Mouse (Mus musculus): ENCODE data around the gene Cptp.
A peak's percentile ranks its signal among the peaks of the same experiment; 100 is the strongest.

The Cptp gene

GRCm38 (mm10) chr4:155869317-155870033 is at the start of gene Cptp, which contains the start of gene Ints11:
Gene Cptp (minus strand): TSS chr4:155869440.
Gene Ints11 (plus strand): TSS chr4:155869546.
- peak; percentile 88 for DNase-seq (ENCODE audit: low spot score)

GRCm38 (mm10) chr4:155908751-155909150 is 39.5 kb upstream of the Cptp start:
- no peak for DNase-seq (ENCODE audit: low spot score)

GRCm38 (mm10) chr4:155908281-155908680 is 39.0 kb upstream of the Cptp start:
- no peak for DNase-seq (ENCODE audit: low spot score)

GRCm38 (mm10) chr4:155907003-155907402 is 37.8 kb upstream of the Cptp start:
- no peak for DNase-seq (ENCODE audit: low spot score)

- no peak for DNase-seq (ENCODE audit: low spot score)
Measured at GRCm38 (mm10) chr4:155906125-155906524, 36.9 kb upstream of the Cptp start.

GRCm38 (mm10) chr4:155905634-155906033 is 36.4 kb upstream of the Cptp start:
- no peak for DNase-seq (ENCODE audit: low spot score)

GRCm38 (mm10) chr4:155904318-155905102 is 35.3 kb upstream of the Cptp start:
- DNase-seq (ENCODE audit: low spot score), result no peak

GRCm38 (mm10) chr4:155903246-155903645 is 34.0 kb upstream of the Cptp start:
- DNase-seq (ENCODE audit: low spot score), result no peak

- DNase-seq (ENCODE audit: low spot score), result no peak
Measured at GRCm38 (mm10) chr4:155901205-155901604, 32.0 kb upstream of the Cptp start.

GRCm38 (mm10) chr4:155899355-155899754 is 30.1 kb upstream of the Cptp start:
- no peak for DNase-seq (ENCODE audit: low spot score)

- no peak for DNase-seq (ENCODE audit: low spot score)
Measured at GRCm38 (mm10) chr4:155898318-155898717, 29.1 kb upstream of the Cptp start.

GRCm38 (mm10) chr4:155896461-155896860 is 27.2 kb upstream of the Cptp start:
- no peak for DNase-seq (ENCODE audit: low spot score)

- DNase-seq (ENCODE audit: low spot score), result no peak
Measured at GRCm38 (mm10) chr4:155895826-155896225, 26.6 kb upstream of the Cptp start.

GRCm38 (mm10) chr4:155895216-155895615 is 26.0 kb upstream of the Cptp start:
- DNase-seq (ENCODE audit: low spot score), result no peak

GRCm38 (mm10) chr4:155894311-155894881 is 25.2 kb upstream of the Cptp start:
- DNase-seq (ENCODE audit: low spot score), result peak; percentile 29

- no peak for DNase-seq (ENCODE audit: low spot score)
Measured at GRCm38 (mm10) chr4:155893212-155893690, 24.0 kb upstream of the Cptp start.

- no peak for DNase-seq (ENCODE audit: low spot score)
Measured at GRCm38 (mm10) chr4:155892438-155893211, 23.4 kb upstream of the Cptp start.

- DNase-seq (ENCODE audit: low spot score), result no peak
Measured at GRCm38 (mm10) chr4:155892017-155892416, 22.8 kb upstream of the Cptp start.

- DNase-seq (ENCODE audit: low spot score), result peak; percentile 90
Measured at GRCm38 (mm10) chr4:155891551-155892001, 22.3 kb upstream of the Cptp start, which contains the start of the genes Pusl1 and Acap3. Gene Pusl1 (minus strand): TSS chr4:155891781. Gene Acap3 (plus strand): TSS chr4:155891822.

- DNase-seq (ENCODE audit: low spot score), result no peak
Measured at GRCm38 (mm10) chr4:155891011-155891471, 21.8 kb upstream of the Cptp start.

- no peak for DNase-seq (ENCODE audit: low spot score)
Measured at GRCm38 (mm10) chr4:155889316-155889715, 20.1 kb upstream of the Cptp start.

GRCm38 (mm10) chr4:155888181-155888580 is 18.9 kb upstream of the Cptp start:
- no peak for DNase-seq (ENCODE audit: low spot score)

Measured in ovary, postnatal 10 days (tissue).